Mouse (Mus musculus) E14TG2a.4 (cell line): ENCODE measurements at regions not wholly inside any gene's neighbourhood (a gene's known extent, or its start where the extent isn't known, plus 50 kb on each side); places are given as distances from the start of the nearest gene placed in this dataset.
"Not testable (repeated sequence)": the region's sequence is repeated elsewhere in the genome, so short reads cannot be mapped to it uniquely, and the experiment has no call there.

ENCODE experiments used
- H3K27me3 ChIP-seq: 2 replicates; pipeline ENCODE4 v1.6.1; 2014; ENCODE audit warnings: low read length, control low read depth; ENCODE audit not compliant: insufficient read depth
- H3K36me3 ChIP-seq: 2 replicates; pipeline ENCODE4 v1.6.1; 2014; ENCODE audit warnings: low read length, control low read depth; ENCODE audit not compliant: insufficient read depth
- H3K4me1 ChIP-seq: replicated peaks from 2 replicates; pipeline ENCODE4 v1.6.1; 2014; ENCODE audit warnings: low read depth, low read length, control low read depth
- H3K4me3 ChIP-seq: replicated peaks from 2 replicates; pipeline ENCODE4 v1.5.1; 2014; ENCODE audit warnings: mild to moderate bottlenecking, low read length
- H3K9me3 ChIP-seq: 2 replicates; pipeline ENCODE4 v1.6.1; 2014; ENCODE audit warnings: low read length, control low read depth
- CTCF ChIP-seq: conservative IDR thresholded peaks from 2 replicates; pipeline ENCODE4 v1.5.1; 2014; ENCODE audit warnings: low read length
- NANOG ChIP-seq: IDR thresholded peaks from 2 replicates; pipeline ENCODE4 v1.6.1; 2014; ENCODE audit warnings: borderline replicate concordance, low read length, mixed read lengths
- POU5F1 ChIP-seq: IDR thresholded peaks from 2 replicates; pipeline ENCODE4 v1.6.1; 2014; ENCODE audit warnings: low read length, borderline replicate concordance

- not testable (repeated sequence) for H3K9me3 ChIP-seq, H3K4me1 ChIP-seq, H3K4me3 ChIP-seq, H3K27me3 ChIP-seq, H3K36me3 ChIP-seq
- peak; percentile 44; the same call in 1 of the 2 replicates for TF ChIP-seq NANOG
These were observed 1080.0 kb upstream of the Pcdh10 start for GRCm38 (mm10) chr3:44298166-44298565.

- Histone ChIP-seq H3K36me3 (no peaks in the 10 kb centered on the region), H3K4me3 (no peak overlapping the region), H3K27me3 (no peaks in the 10 kb centered on the region), H3K9me3 (peaks cover 4% of the 10 kb centered on the region; the same call in 1 of the 2 replicates), H3K4me1 (peaks cover 13% of the 10 kb centered on the region)
- TF ChIP-seq POU5F1, result no peak
- TF ChIP-seq NANOG, result no peak
- no peak for TF ChIP-seq CTCF
These were observed 1077.1 kb upstream of the Pcdh10 start for GRCm38 (mm10) chr3:44301077-44301476.

GRCm38 (mm10) chr3:44323205-44323604 lies 1055.0 kb upstream of the Pcdh10 start:
- Histone ChIP-seq H3K4me3 (no peak overlapping the region), H3K36me3 (no peaks in the 10 kb centered on the region), H3K27me3 (no peaks in the 10 kb centered on the region), H3K4me1 (no peaks in the 10 kb centered on the region), H3K9me3 (no peaks in the 10 kb centered on the region)
- no peak for TF ChIP-seq NANOG
- TF ChIP-seq CTCF, result no peak
- TF ChIP-seq POU5F1, result no peak
